Mouse (Mus musculus) ovary, postnatal 14 days (tissue): ENCODE results near the gene Hist1h1a.
"Not testable (repeated sequence)": the region's sequence is repeated elsewhere in the genome, so short reads cannot be mapped to it uniquely, and the experiment has no call there.

Experiments
- DNase-seq: peaks from one replicate; pipeline ENCODE4 v3.0.0; 2022; ENCODE audit warnings: low spot score

The Hist1h1a gene

GRCm38 (mm10) chr13:23760240-23760971 is 3.1 kb upstream of the Hist1h1a start:
- no peak for DNase-seq

GRCm38 (mm10) chr13:23760972-23761864 is 2.2 kb upstream of the Hist1h1a start, which contains the start of gene Hist1h4a:
Hist1h4a (minus strand) TSS chr13:23761230.
- peak; percentile 94 for DNase-seq

DNA sequence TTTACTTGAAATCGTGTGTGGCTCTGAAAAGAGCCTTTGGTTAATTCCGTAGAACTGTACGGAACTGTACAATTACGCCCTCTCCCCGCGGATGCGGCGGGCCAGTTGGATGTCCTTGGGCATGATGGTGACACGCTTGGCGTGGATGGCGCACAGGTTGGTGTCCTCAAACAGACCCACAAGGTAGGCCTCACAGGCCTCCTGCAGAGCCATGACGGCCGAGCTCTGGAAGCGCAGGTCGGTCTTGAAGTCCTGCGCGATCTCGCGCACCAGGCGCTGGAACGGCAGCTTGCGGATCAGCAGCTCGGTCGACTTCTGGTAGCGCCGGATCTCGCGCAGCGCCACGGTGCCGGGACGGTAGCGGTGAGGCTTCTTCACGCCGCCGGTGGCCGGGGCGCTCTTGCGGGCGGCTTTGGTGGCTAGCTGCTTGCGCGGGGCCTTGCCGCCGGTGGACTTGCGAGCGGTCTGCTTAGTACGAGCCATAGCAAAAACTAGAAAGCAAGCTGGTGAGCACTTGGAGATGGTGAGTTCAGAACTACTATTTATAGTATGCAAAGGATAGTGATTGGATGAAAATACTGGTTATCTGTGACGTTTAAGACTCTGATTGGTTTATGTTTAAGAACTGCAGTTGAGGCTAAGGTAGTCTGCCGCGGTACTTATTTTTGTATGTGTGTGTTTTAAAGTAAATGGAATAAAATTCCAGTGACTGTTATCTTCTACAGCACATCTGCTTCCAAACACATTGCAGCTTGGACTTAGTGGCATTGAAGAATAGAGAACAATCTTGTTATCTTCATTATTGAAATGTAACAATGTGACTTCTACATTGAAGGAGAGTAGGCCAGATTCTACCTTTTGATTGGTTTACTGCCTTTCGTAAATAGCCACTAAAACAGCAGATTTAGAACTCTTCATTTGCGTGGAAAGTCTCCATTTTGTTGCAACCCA is 1.3 kb upstream of the Hist1h1a start, which contains the start of gene Hist1h3a:
Gene Hist1h3a, minus strand, starts transcription at position 516 of the 951 bp plus-strand sequence.
- not testable (repeated sequence) for DNase-seq

- no peak for DNase-seq
Observed at GRCm38 (mm10) chr13:23763242-23763585, 252 bp upstream of the Hist1h1a start.

DNA sequence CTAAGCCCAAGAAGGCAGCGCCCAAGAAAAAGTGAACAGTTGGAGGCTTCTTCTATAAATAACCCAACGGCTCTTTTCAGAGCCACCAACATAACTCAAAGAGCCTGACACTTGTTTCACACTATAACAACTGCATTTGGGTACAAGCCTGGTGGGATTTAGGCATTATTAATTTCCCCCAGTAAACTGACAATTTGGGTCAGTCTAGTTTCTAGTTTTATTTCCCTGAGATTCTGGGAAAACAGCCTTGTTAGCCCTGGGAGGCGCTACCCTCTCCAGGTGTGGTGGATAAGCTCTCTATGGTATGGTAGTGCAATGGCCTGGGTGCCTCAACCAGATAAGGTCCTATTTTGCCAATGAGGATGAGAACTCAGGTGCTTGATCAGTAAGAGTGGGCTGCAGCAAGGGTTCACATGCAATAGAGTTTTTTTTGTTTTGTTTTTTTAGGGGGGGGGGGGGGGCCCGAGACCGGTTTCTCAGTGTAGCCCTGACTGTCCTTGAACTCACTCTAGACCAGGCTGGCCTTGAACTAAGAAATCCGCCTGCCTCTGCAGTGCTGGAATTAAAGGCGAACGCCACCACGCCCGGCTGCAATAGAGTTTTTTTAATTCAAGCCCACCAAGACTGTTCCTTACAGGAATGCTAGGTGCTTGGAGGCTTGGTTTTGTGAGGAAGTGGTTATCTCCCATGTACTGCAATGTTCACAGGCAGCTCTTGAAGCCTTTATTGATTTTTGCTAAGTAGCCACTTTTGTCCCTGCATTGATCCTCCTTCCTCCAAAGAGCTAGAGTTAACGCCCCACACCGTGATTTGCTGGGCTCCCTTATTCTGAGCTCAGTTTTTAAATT is 1.1 kb downstream of the Hist1h1a start:
- DNase-seq = no peak

- DNase-seq = no peak
Observed at GRCm38 (mm10) chr13:23765172-23765513, 1.7 kb downstream of the Hist1h1a start.

DNA sequence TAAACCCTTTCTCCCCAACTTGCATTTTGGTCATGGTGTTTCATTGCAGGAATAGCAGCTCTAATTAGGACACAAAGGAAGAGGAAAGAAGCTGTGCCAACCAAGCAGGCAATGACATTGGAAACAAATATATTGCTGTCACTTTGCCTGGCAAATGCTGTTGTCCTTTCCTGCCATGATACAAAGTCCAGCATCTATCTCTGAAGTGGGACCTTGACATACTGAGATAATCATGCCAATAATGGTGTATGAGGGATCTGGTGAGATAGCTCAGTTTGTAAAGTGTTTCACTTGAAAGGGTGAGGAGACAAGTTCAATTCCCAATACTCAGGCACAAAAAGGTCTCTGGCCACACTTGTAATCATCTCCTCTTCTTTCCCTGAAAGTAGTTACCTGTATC is 3.3 kb downstream of the Hist1h1a start:
- no peak for DNase-seq

GRCm38 (mm10) chr13:23768834-23769397 is 5.5 kb downstream of the Hist1h1a start:
- no peak for DNase-seq

DNA sequence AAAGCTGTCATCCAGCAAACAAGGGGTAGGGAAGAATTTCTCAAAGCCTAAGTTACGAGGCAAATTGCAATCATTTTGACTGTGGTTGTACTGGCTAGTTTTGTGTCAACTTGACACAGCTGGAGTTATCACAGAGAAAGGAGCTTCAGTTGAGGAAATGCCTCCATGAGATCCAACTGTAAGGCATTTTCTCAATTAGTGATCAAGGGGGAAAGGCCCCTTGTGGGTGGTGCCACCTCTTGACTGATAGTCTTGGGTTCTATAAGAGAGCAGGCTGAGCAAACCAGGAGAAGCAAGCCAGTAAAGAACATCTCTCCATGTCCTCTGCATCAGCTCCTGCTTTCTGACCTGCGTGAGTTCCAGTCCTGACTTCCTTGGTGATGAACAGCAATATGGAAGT is 6.1 kb downstream of the Hist1h1a start, which contains the start of gene Trim38:
Gene Trim38, plus strand, starts transcription at position 301 of the 400 bp plus-strand sequence.
- not testable (repeated sequence) for DNase-seq

DNA sequence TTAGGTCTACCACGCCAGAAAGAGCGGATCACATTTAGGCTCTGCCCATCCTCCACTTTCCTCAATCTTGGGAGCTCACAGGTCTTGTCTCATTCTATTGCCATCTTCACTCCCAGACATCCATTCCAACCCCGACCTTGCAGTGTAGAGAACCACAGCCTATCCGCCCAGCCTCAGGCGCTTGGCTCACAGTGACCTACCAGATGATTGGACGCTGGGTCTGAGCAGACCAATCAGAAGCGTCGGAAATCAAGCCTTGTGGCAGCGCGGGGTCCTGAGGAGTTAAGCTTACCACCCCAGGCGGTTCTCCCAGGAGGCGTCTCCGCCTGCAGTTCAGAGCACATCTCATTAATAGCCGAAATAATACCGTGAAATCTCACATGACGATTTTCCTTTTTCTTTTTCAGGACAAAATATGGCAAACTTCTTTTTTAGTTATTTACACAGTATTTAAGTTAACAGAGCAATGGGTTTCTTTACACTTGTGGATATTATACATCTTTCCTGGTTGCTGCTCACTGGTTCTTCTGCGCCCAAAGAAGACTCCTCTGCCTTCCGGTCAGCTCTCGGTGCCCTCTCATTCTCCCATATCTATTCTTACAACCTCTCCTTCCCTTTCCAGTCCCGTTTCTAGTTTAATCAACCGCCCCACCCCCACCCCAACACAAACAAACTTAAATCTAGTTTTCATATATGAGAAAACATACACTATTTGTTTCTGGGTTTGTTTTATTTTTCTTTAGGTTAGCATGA is 9.3 kb downstream of the Hist1h1a start:
- peak; percentile 27 for DNase-seq

DNA sequence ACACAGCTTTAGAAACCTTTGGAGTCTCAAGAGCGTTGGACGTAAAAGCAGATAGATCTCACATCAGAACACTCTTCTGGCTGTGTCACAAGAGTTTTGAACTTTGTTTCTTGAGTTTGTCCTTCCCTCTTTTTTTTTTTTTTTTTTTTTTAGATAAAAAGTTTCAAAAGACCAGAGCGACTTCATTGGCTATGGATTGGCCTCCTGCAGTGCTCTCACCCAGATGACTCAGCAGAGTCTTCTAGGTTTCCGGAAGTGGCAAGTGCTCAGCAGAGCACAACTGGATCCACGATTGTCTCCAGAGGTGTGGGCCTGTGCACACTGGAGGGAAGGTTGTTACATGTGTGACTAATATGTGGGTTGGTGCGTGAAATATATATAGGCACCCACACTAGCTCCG is 14.9 kb downstream of the Hist1h1a start:
- DNase-seq = no peak

- no peak for DNase-seq
Observed at GRCm38 (mm10) chr13:23779025-23779424, 15.6 kb downstream of the Hist1h1a start.

DNA sequence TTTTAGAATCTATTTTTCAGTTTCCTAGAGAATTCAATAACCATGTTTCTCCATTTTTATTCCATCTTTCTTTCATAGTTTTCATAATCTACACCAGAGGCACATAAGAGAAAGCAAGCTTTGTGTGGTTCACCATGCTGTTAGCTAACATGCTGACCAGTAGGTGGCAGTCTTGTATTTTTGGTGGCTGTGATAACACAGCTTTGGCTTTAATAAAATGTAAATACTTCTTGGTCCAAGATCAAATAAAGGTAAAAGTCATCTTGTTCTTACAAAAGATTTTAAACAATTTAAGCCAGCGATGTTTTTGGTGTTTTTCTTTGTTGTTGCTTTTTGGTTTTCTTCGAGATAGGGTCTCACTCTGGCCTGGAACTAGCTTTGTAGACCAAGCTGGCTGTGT is 29.1 kb downstream of the Hist1h1a start:
- peak; percentile 29 for DNase-seq

DNA sequence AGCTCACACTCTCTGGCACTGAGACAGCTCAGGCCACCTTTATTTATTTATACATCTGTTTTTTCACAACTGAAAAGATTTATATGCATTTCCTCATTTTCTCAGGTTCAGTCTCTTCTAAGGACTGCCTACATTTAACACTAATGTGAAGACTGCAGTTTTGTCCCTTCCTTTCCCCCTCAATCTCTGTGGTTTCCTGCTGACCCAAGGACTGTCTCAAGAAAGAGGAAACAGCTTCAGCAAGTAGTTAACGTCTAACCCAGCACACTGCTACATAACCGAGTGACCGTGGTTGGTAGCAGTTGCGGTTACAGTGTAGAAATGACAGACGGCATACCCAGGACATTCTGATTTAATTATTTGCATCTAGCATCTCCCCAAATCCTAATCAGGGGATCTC is 35.9 kb downstream of the Hist1h1a start:
- DNase-seq = no peak

GRCm38 (mm10) chr13:23804532-23804931 is 41.1 kb downstream of the Hist1h1a start:
- no peak for DNase-seq

- no peak for DNase-seq
Observed at GRCm38 (mm10) chr13:23806422-23807052, 43.1 kb downstream of the Hist1h1a start, which contains the start of gene Slc17a2. Slc17a2 (plus strand) TSS chr13:23806993.
